Mouse (Mus musculus): ENCODE results near the gene Pkdrej.

- TF ChIP-seq TAL1 (IDR thresholded peaks at IDR 0.05; ENCODE audit: low read length) (no peak), GATA1 (IDR thresholded peaks at IDR 0.05; ENCODE audit: low read length) (no peak)
Observed at GRCm38 (mm10) chr15:85772146-85772740, 49.3 kb downstream of the Pkdrej start.

All from erythroblast, embryonic 14.5 days (primary cell).